In the genomic region with DNA sequence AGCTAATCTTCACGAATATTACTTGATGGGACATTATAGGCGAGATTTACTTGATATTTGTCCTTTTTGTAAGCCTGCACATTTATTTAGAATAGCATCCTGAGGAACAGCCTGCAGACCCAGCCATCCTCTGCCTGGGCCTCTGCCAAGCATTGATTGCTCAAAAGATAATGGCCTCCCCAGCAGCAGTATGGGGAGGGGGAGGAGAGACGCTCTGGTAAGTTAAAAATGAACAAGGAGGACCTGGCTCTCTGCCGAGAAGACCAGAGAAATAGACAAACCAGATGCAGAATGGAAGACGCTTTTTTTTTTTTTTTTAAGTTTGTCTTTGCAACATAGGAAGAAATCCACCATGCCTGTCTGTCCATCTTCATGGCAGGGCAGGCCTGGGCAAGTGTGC, we compare ENCODE assay signal across 10 mouse cellular contexts.
DNase-seq lines count a peak whose midpoint lies in the region; ATAC-seq lines count a peak whose summit lies in the region.
"Had no signal": no experiment of that assay in that cellular context is flagged by ENCODE, and none has a peak within 500 bp of the region (broad histone marks: within the 10 kb centered on the region; RNA-seq: fewer than 3 reads in every experiment).

No protein-coding gene starts in this region.

- H3K9me3 ChIP-seq in midbrain, embryonic 14.5 days (ENCODE audit: control insufficient read depth, low read length), result no peaks in the 10 kb centered on the region
- H3K9me3 ChIP-seq in midbrain, embryonic 13.5 days, result no peaks in the 10 kb centered on the region
- H3K9me3 ChIP-seq: heart, embryonic 10.5 days had no signal

- no peak for ATAC-seq in cerebellum, adult (ENCODE audit: insufficient number of reproducible peaks, low FRiP score, low TSS enrichment)
- no peak for ATAC-seq in midbrain, embryonic 14.5 days (ENCODE audit: low FRiP score, low TSS enrichment)
- no peak for ATAC-seq in midbrain, embryonic 13.5 days

- DNase-seq in cerebellum, postnatal 10 days, result peak; percentile 43 to 57
- peak; percentile 64 for DNase-seq in midbrain, embryonic 14.5 days
- peak; percentile 43 to 52 for DNase-seq in layer of hippocampus, postnatal 36 days
- DNase-seq in right cerebral cortex, postnatal 25 days, result peak; percentile 25
- no peak for DNase-seq in lung, postnatal 10 days
- DNase-seq in Muller cell, postnatal 12 days (ENCODE audit: inconsistent ontology term), result no peak
- DNase-seq: adrenal gland, adult 2 months had no signal

- no peaks in the 10 kb centered on the region for H3K36me3 ChIP-seq in midbrain, embryonic 14.5 days (ENCODE audit: control insufficient read depth, insufficient read depth, low read length)
- no peaks in the 10 kb centered on the region for H3K36me3 ChIP-seq in midbrain, embryonic 13.5 days
- H3K36me3 ChIP-seq: heart, embryonic 10.5 days had no signal

- no peak overlapping the region for H3K4me2 ChIP-seq in midbrain, embryonic 14.5 days (ENCODE audit: low read length)
- H3K4me2 ChIP-seq in midbrain, embryonic 13.5 days (replicated peaks), result no peak overlapping the region

- H3K27ac ChIP-seq in midbrain, embryonic 14.5 days (replicated peaks; ENCODE audit: low read depth, low read length), result no peak overlapping the region
- H3K27ac ChIP-seq in midbrain, embryonic 13.5 days, result no peak overlapping the region
- H3K27ac ChIP-seq: heart, embryonic 10.5 days had no signal

- H3K4me3 ChIP-seq in midbrain, embryonic 14.5 days (replicated peaks; ENCODE audit: low read depth, low read length), result no peak overlapping the region
- H3K4me3 ChIP-seq in midbrain, embryonic 13.5 days (replicated peaks), result no peak overlapping the region
- H3K4me3 ChIP-seq: heart, embryonic 10.5 days had no signal

- peaks cover 12% of the 10 kb centered on the region; the same call in 1 of the 2 replicates for H3K4me1 ChIP-seq in midbrain, embryonic 14.5 days (ENCODE audit: control insufficient read depth, insufficient read depth, low read length)
- peaks cover 20% of the 10 kb centered on the region for H3K4me1 ChIP-seq in midbrain, embryonic 13.5 days (replicated peaks)
- H3K4me1 ChIP-seq: heart, embryonic 10.5 days had no signal

- WGBS in midbrain, embryonic 14.5 days, result 64% methylated on average over 5 of the region's 5 CpGs
- WGBS in midbrain, embryonic 13.5 days, result 69% methylated on average over 5 of the region's 5 CpGs

- no peak overlapping the region for H3K9ac ChIP-seq in midbrain, embryonic 14.5 days (replicated peaks; ENCODE audit: low read length)
- no peak overlapping the region for H3K9ac ChIP-seq in midbrain, embryonic 13.5 days (replicated peaks)

- no peaks in the 10 kb centered on the region for H3K27me3 ChIP-seq in midbrain, embryonic 14.5 days (ENCODE audit: control insufficient read depth, insufficient read depth, low read length)
- H3K27me3 ChIP-seq in midbrain, embryonic 13.5 days, result no peaks in the 10 kb centered on the region

Comparison
In these comparisons a context has a peak if more than half of its experiments do, and no peak if none do; other contexts are left out.
1. DNase-seq: peak in cerebellum, postnatal 10 days (2 of 2), midbrain, embryonic 14.5 days (single experiment), layer of hippocampus, postnatal 36 days (2 of 2) and right cerebral cortex, postnatal 25 days (single experiment); none in lung, postnatal 10 days (single experiment) and Muller cell, postnatal 12 days (single experiment).